Mouse (Mus musculus) ES-E14 (cell line): ENCODE measurements around the gene Robo3.

Source experiments
- CHD2 ChIP-seq: IDR thresholded peaks from 2 replicates; pipeline ENCODE4 v1.6.1; 2014; ENCODE audit warnings: mild to moderate bottlenecking, low read depth, low read length, inconsistent platforms
- HCFC1 ChIP-seq: IDR thresholded peaks from 2 replicates; pipeline ENCODE4 v1.6.1; 2012; ENCODE audit warnings: low read length, inconsistent platforms, borderline replicate concordance; ENCODE audit not compliant: insufficient read depth
- MAFK ChIP-seq: IDR thresholded peaks from 2 replicates; pipeline ENCODE4 v1.6.1; 2014; ENCODE audit warnings: mild to moderate bottlenecking, low read depth, low read length, inconsistent platforms; ENCODE audit not compliant: insufficient read depth
- ZNF384 ChIP-seq: IDR thresholded peaks from 2 replicates; pipeline ENCODE4 v1.6.1; 2012; ENCODE audit warnings: low read depth, low read length, inconsistent platforms

DNA sequence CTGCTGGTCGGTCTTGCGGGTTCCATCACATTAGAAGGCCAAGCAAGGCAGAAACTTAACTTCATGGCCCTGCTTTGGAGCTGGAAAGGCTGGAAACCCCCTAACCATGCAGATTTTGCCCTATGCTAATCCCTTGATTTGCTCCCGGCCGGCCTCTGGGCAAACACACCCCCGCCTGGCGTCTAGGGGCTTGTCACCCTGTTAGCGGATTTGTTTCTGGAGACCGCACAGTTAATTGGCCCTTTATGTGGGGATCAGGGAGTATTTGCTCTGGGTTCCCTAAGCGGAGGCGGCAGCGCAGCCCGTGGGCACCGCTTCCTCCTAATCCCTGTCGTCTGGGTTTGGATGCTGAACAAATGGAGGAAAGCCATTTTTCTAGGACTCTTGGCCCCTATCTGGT is 1.9 kb upstream of the Robo3 start:
- no peak for TF ChIP-seq ZNF384
- TF ChIP-seq CHD2, result no peak
- TF ChIP-seq HCFC1, result no peak
- TF ChIP-seq MAFK, result no peak
